Mouse (Mus musculus) liver, embryonic 14.5 days (tissue): ENCODE data around the gene Trim14.

Experiments
- CTCF ChIP-seq: IDR thresholded peaks from 2 replicates; pipeline ENCODE4 v1.5.1; 2016; ENCODE audit warnings: antibody characterized with exemption, low read depth, control low read depth
- EP300 ChIP-seq: IDR thresholded peaks from 2 replicates; pipeline ENCODE4 v1.6.1; 2016; ENCODE audit warnings: antibody characterized with exemption, low read depth

DNA sequence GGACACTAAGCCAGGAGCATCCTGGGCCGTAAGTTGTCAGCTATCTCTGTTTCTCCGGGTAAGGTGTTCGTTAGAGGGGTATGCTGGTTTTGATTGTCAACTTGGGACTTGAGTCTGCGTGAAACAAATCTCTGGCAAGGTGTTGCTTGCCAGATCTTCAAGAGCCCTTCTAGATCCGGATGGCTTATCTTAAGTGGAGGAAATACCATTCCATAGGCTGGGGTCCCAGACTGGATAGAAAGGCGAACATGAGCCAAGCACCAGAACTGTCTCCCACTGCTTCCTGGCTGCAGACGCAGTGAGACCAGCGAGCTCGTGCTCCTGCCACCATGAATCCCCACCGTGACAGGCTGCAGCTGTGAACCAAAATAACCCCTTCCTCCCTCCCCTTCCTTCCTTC is 14.5 kb downstream of the Trim14 start:
- TF ChIP-seq EP300 = no peak
- no peak for TF ChIP-seq CTCF
